Mouse (Mus musculus) ES-Bruce4 (cell line): Measurements from ENCODE around the gene Phf19. TPM values are rescaled to one million over a fixed set of nuclear protein-coding genes. Genes with fewer than 3 reads are reported as not detected.
A peak's percentile ranks its signal among the peaks of the same experiment; 100 is the strongest.

Source experiments
- H3K27ac ChIP-seq: 2 replicates; pipeline ENCODE4 v1.5.1; 2012; ENCODE audit warnings: low read length, inconsistent platforms; ENCODE audit not compliant: insufficient read depth
- H3K27me3 ChIP-seq: 2 replicates; pipeline ENCODE4 v1.6.1; 2012; ENCODE audit warnings: mild to moderate bottlenecking, low read length, inconsistent platforms; ENCODE audit not compliant: control insufficient read depth, poor library complexity, insufficient read depth, severe bottlenecking
- H3K36me3 ChIP-seq: 2 replicates; pipeline ENCODE4 v1.6.1; 2012; ENCODE audit warnings: inconsistent platforms, mild to moderate bottlenecking, low read length, moderate library complexity; ENCODE audit not compliant: control insufficient read depth, poor library complexity, insufficient read depth, severe bottlenecking
- H3K4me1 ChIP-seq: one replicate; pipeline ENCODE4 v1.8.1; 2011; ENCODE audit warnings: low read length; ENCODE audit not compliant: control insufficient read depth, insufficient read depth
- H3K4me3 ChIP-seq: 2 replicates; pipeline ENCODE4 v1.5.1; 2011; ENCODE audit warnings: low read depth, mild to moderate bottlenecking, low read length
- H3K9ac ChIP-seq: 2 replicates; pipeline ENCODE4 v1.6.1; 2012; ENCODE audit warnings: low read depth, mild to moderate bottlenecking, inconsistent platforms; ENCODE audit not compliant: poor library complexity, severe bottlenecking
- H3K9me3 ChIP-seq: replicated peaks from 2 replicates; pipeline ENCODE4 v1.6.1; 2012; ENCODE audit warnings: mild to moderate bottlenecking, low read length, inconsistent platforms; ENCODE audit not compliant: control insufficient read depth, poor library complexity, insufficient read depth, severe bottlenecking
- CTCF ChIP-seq: IDR thresholded peaks from one replicate; pipeline ENCODE4 v1.8.1; 2011; ENCODE audit warnings: low read depth, low read length
- EP300 ChIP-seq: IDR thresholded peaks from 2 replicates; pipeline ENCODE4 v1.6.1; 2011; ENCODE audit warnings: low read depth, low read length; ENCODE audit not compliant: insufficient read depth
- POLR2A ChIP-seq: IDR thresholded peaks from one replicate; pipeline ENCODE4 v1.8.1; 2011; ENCODE audit warnings: low read length; ENCODE audit not compliant: insufficient read depth
- polyA plus RNA-seq: library from polyadenylated mRNA; stranded (reverse); fragments of >200 nt; gene quantifications from 2 replicates; pipeline ENCODE4 v1.2.4, GENCODE M21; 2011; ENCODE audit warnings: low read depth; ENCODE audit not compliant: missing spikeins, insufficient read depth, insufficient read length

Gene Phf19
- polyA plus RNA-seq, 1 experiment, result 10.3 TPM

- Histone ChIP-seq H3K27ac (no peak overlapping the region), H3K9ac (no peak overlapping the region), H3K4me1 (peaks cover 13% of the 10 kb centered on the region), H3K9me3 (no peaks in the 10 kb centered on the region), H3K27me3 (no peaks in the 10 kb centered on the region), H3K36me3 (no peaks in the 10 kb centered on the region), H3K4me3 (no peak overlapping the region)
- TF ChIP-seq CTCF, result no peak
- no peak for TF ChIP-seq EP300
- TF ChIP-seq POLR2A, result no peak
Measured at GRCm38 (mm10) chr2:34945580-34945979, 31.8 kb upstream of the Phf19 start.

- Histone ChIP-seq H3K27me3 (no peaks in the 10 kb centered on the region), H3K9me3 (no peaks in the 10 kb centered on the region), H3K4me3 (no peak overlapping the region), H3K9ac (no peak overlapping the region), H3K36me3 (no peaks in the 10 kb centered on the region), H3K27ac (no peak overlapping the region), H3K4me1 (peaks cover 13% of the 10 kb centered on the region)
- peak; percentile 18 for TF ChIP-seq POLR2A
- no peak for TF ChIP-seq EP300
Measured at GRCm38 (mm10) chr2:34944761-34945160, 30.9 kb upstream of the Phf19 start.

- Histone ChIP-seq H3K9me3 (no peaks in the 10 kb centered on the region), H3K9ac (no peak overlapping the region), H3K27ac (no peak overlapping the region), H3K36me3 (no peaks in the 10 kb centered on the region), H3K4me1 (peaks cover 14% of the 10 kb centered on the region), H3K27me3 (no peaks in the 10 kb centered on the region), H3K4me3 (no peak overlapping the region)
- TF ChIP-seq CTCF (no peak), POLR2A (no peak), EP300 (no peak)
Measured at GRCm38 (mm10) chr2:34943556-34944120, 29.8 kb upstream of the Phf19 start.

GRCm38 (mm10) chr2:34941061-34941675, 27.3 kb upstream of the Phf19 start:
- H3K4me1 ChIP-seq, result peaks cover 16% of the 10 kb centered on the region
- H3K27me3 ChIP-seq, result no peaks in the 10 kb centered on the region
- H3K36me3 ChIP-seq, result no peaks in the 10 kb centered on the region
- no peaks in the 10 kb centered on the region for H3K9me3 ChIP-seq
- TF ChIP-seq POLR2A (no peak), CTCF (no peak), EP300 (no peak)
- H3K9ac ChIP-seq, result no peak overlapping the region
- no peak overlapping the region for H3K4me3 ChIP-seq
- H3K27ac ChIP-seq, result no peak overlapping the region

GRCm38 (mm10) chr2:34940246-34940645, 26.4 kb upstream of the Phf19 start:
- TF ChIP-seq POLR2A (no peak), CTCF (no peak), EP300 (no peak)
- H3K4me1 ChIP-seq, result peaks cover 18% of the 10 kb centered on the region
- no peaks in the 10 kb centered on the region for H3K9me3 ChIP-seq
- H3K4me3 ChIP-seq, result no peak overlapping the region
- H3K27ac ChIP-seq, result no peak overlapping the region
- H3K27me3 ChIP-seq, result no peaks in the 10 kb centered on the region
- no peak overlapping the region for H3K9ac ChIP-seq
- no peaks in the 10 kb centered on the region for H3K36me3 ChIP-seq
